ENCODE assay signal across 13 mouse cellular contexts in the genomic region with DNA sequence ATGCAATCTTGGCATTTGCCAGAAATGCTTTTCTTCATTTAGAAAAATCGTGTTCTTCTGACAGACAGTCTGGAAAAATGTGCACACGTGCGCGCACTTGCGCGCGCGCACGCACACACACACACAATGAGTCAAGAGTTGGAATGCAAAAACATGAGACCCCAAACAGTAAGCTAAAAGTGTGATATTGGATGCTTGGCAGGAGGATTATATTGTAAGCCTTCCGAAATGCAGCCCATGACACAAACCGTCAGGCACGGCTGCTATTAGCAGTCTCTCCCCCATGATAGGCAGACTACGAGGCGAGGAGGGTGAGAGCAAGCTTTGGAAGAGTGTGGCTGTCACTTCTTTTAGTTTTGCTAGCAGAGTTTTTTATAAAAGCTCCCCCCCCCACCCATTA.
A peak's percentile ranks its signal among the peaks of the same experiment; 100 is the strongest.
DNase-seq lines count a peak whose midpoint lies in the region; ATAC-seq lines count a peak whose summit lies in the region.
"Had no signal": no experiment of that assay in that cellular context is flagged by ENCODE, and none has a peak within 500 bp of the region (broad histone marks: within the 10 kb centered on the region; RNA-seq: fewer than 3 reads in every experiment).

No protein-coding gene starts in this region.

- H3K4me1 ChIP-seq in heart, embryonic 16.5 days (ENCODE audit: control insufficient read depth, insufficient read depth, low read length), result no peaks in the 10 kb centered on the region
- no peaks in the 10 kb centered on the region; the same call in 1 of the 2 replicates for H3K4me1 ChIP-seq in embryonic facial prominence, embryonic 12.5 days
- peaks cover 4% of the 10 kb centered on the region; the same call in 1 of the 2 replicates for H3K4me1 ChIP-seq in limb, embryonic 12.5 days (replicated peaks)

- no peaks in the 10 kb centered on the region for H3K27me3 ChIP-seq in heart, embryonic 16.5 days (ENCODE audit: control insufficient read depth, insufficient read depth, low read length)
- H3K27me3 ChIP-seq in embryonic facial prominence, embryonic 12.5 days, result no peaks in the 10 kb centered on the region
- H3K27me3 ChIP-seq in limb, embryonic 12.5 days, result no peaks in the 10 kb centered on the region

- peak overlapping the region; percentile 42 for H3K4me2 ChIP-seq in heart, embryonic 16.5 days (ENCODE audit: low read depth, low read length)
- peak overlapping the region; percentile 32 for H3K4me2 ChIP-seq in embryonic facial prominence, embryonic 12.5 days (replicated peaks)
- H3K4me2 ChIP-seq in limb, embryonic 12.5 days, result peak overlapping the region; percentile 38

- no peak for DNase-seq in heart, postnatal 4 days
- peak; percentile 52 for DNase-seq in Muller cell, postnatal 12 days (ENCODE audit: inconsistent ontology term)
- DNase-seq in cerebellum, adult 11 months, result no peak
- no peak for DNase-seq in yolk sac, embryonic 10.5 days (ENCODE audit: low spot score)
- DNase-seq: adrenal gland, adult 2 months; kidney, adult 8-10 months; liver, postnatal 0 days; right cerebral cortex, postnatal 14 days had no signal

- ATAC-seq in heart, embryonic 16.5 days (replicated peaks; ENCODE audit: extremely low read depth, insufficient read depth, low FRiP score), result no peak
- no peak for ATAC-seq in embryonic facial prominence, embryonic 12.5 days (ENCODE audit: insufficient number of reproducible peaks, insufficient read depth, low FRiP score, low TSS enrichment)
- ATAC-seq in limb, embryonic 12.5 days (ENCODE audit: insufficient number of reproducible peaks, insufficient read depth, low FRiP score, low TSS enrichment, low read depth), result no peak
- no peak for ATAC-seq in megakaryocyte progenitor cell, adult 5-6 weeks (replicated peaks; ENCODE audit: poor library complexity)
- ATAC-seq: CD4-positive, CD25-positive, alpha-beta regulatory T cell, adult 4 months; liver, postnatal 0 days had no signal

- no peak overlapping the region for H3K27ac ChIP-seq in heart, embryonic 16.5 days (ENCODE audit: low read length)
- no peak overlapping the region for H3K27ac ChIP-seq in embryonic facial prominence, embryonic 12.5 days
- no peak overlapping the region for H3K27ac ChIP-seq in limb, embryonic 12.5 days

- H3K9ac ChIP-seq in heart, embryonic 16.5 days (ENCODE audit: low read length), result no peak overlapping the region
- H3K9ac ChIP-seq in embryonic facial prominence, embryonic 12.5 days, result no peak overlapping the region
- no peak overlapping the region for H3K9ac ChIP-seq in limb, embryonic 12.5 days (replicated peaks)
- H3K9ac ChIP-seq: liver, postnatal 0 days had no signal

- 52% methylated on average over 14 of the region's 14 CpGs for WGBS in heart, embryonic 16.5 days
- WGBS in embryonic facial prominence, embryonic 12.5 days, result 56% methylated on average over 14 of the region's 14 CpGs
- WGBS in limb, embryonic 12.5 days, result 61% methylated on average over 14 of the region's 14 CpGs

- no peaks in the 10 kb centered on the region for H3K9me3 ChIP-seq in heart, embryonic 16.5 days (replicated peaks; ENCODE audit: control insufficient read depth, low read length)
- H3K9me3 ChIP-seq in embryonic facial prominence, embryonic 12.5 days, result no peaks in the 10 kb centered on the region
- H3K9me3 ChIP-seq in limb, embryonic 12.5 days, result peaks cover 6% of the 10 kb centered on the region; the same call in 1 of the 2 replicates

- peak overlapping the region; percentile 8; the same call in 1 of the 2 replicates for H3K4me3 ChIP-seq in heart, embryonic 16.5 days (ENCODE audit: low read length)
- H3K4me3 ChIP-seq in embryonic facial prominence, embryonic 12.5 days, result 0 out of 2 replicates have a peak overlapping the region, but pooled peaks have one; percentile 13
- H3K4me3 ChIP-seq in limb, embryonic 12.5 days (replicated peaks), result no peak overlapping the region

- H3K36me3 ChIP-seq in heart, embryonic 16.5 days (ENCODE audit: control insufficient read depth, insufficient read depth), result no peaks in the 10 kb centered on the region
- H3K36me3 ChIP-seq in embryonic facial prominence, embryonic 12.5 days, result no peaks in the 10 kb centered on the region
- H3K36me3 ChIP-seq in limb, embryonic 12.5 days, result no peaks in the 10 kb centered on the region
